Mouse (Mus musculus) hindbrain, embryonic 15.5 days (tissue): ENCODE results near the gene Arpc1a. TPM values are rescaled to one million over a fixed set of nuclear protein-coding genes. Genes with fewer than 3 reads are reported as not detected.
"Not testable (repeated sequence)": the region's sequence is repeated elsewhere in the genome, so short reads cannot be mapped to it uniquely, and the experiment has no call there.

ENCODE experiments used
- ATAC-seq: fragments of 200-750 bp; cut with Nextera tagmentation; 2 replicates; pipeline ENCODE4 v1.8.0; 2017; ENCODE audit warnings: low read depth, moderate number of reproducible peaks, moderate TSS enrichment; ENCODE audit not compliant: low FRiP score
- H3K27ac ChIP-seq: fragments of 300-500 bp; sonication (generic); replicated peaks from 2 replicates; pipeline ENCODE4 v1.5.1; 2015; ENCODE audit warnings: mild to moderate bottlenecking, inconsistent platforms
- H3K27me3 ChIP-seq: fragments of 300-500 bp; sonication (generic); 2 replicates; pipeline ENCODE4 v1.6.1; 2015; ENCODE audit warnings: control low read depth, inconsistent platforms
- H3K36me3 ChIP-seq: fragments of 300-500 bp; sonication (generic); 2 replicates; pipeline ENCODE4 v1.6.1; 2015; ENCODE audit warnings: control low read depth, inconsistent platforms
- H3K4me1 ChIP-seq: fragments of 300-500 bp; sonication (generic); replicated peaks from 2 replicates; pipeline ENCODE4 v1.6.1; 2015; ENCODE audit warnings: control low read depth, inconsistent platforms
- H3K4me2 ChIP-seq: fragments of 300-500 bp; sonication (generic); 2 replicates; pipeline ENCODE4 v1.6.1; 2015; ENCODE audit warnings: moderate library complexity, mild to moderate bottlenecking, inconsistent platforms
- H3K4me3 ChIP-seq: fragments of 300-500 bp; sonication (generic); 2 replicates; pipeline ENCODE4 v1.5.1; 2015; ENCODE audit warnings: mild to moderate bottlenecking, inconsistent platforms
- H3K9ac ChIP-seq: fragments of 300-500 bp; sonication (generic); 2 replicates; pipeline ENCODE4 v1.6.1; 2015; ENCODE audit warnings: inconsistent platforms
- H3K9me3 ChIP-seq: fragments of 300-500 bp; sonication (generic); 2 replicates; pipeline ENCODE4 v1.6.1; 2016; ENCODE audit warnings: control low read depth, inconsistent platforms
- WGBS: fragments of 180-500 bp; shearing (Covaris S2); methylation state at CpG from one replicate; pipeline ENCODE4 v1.1.7; 2015; 5-methylcytosine and 5-hydroxymethylcytosine counted together
- polyA plus RNA-seq: library from polyadenylated mRNA; unstranded; fragments of >200 nt; fragmentation: Nextera tagmentation; extraction: Ambion mirVana; gene quantifications from 2 replicates; pipeline ENCODE4 v1.2.1, GENCODE M21; 2015

The Arpc1a gene
- polyA plus RNA-seq, 1 experiment from 2014 or later, result 236 TPM

DNA sequence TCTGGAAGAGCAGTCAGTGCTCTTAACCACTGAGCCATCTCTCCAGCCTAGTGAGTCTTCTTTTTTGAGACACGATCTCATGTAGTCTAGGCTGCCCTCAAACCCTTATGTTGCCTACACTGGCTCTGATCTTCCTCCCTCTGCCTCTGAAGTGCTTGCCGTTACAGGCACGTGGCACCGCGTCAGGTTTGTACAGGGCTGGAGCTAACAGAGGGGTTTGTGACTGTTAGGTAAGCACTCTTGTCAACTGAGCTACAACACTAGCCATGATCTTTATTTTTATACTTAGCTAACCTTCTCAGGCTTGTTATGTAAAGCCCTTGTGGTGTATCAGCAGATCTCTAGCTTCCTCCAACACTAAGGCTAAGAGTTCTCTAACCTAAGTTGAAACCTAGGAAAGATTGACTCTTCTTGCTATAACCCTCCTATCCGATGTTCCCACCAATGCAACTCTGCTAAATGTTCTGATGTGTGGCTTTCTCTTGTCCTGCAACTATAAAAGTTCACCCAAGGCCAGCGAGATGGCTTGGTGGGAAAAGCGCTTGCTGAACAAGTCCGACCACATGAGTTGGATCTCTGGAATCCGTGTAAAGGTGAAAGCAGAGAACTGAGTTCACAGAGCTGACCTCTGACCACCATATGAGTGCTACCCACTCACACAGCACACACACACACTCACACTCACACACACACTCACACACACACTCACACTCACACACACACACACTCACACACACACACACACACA lies 1.6 kb upstream of the Arpc1a start:
- no peak overlapping the region for H3K9ac ChIP-seq
- H3K9me3 ChIP-seq, result no peaks in the 10 kb centered on the region
- no peak for ATAC-seq
- H3K36me3 ChIP-seq, result no peaks in the 10 kb centered on the region
- 89% methylated on average over 10 of the region's 10 CpGs for WGBS
- H3K4me1 ChIP-seq, result peaks cover 21% of the 10 kb centered on the region
- no peaks in the 10 kb centered on the region for H3K27me3 ChIP-seq
- H3K4me3 ChIP-seq, result no peak overlapping the region
- H3K27ac ChIP-seq, result no peak overlapping the region
- no peak overlapping the region for H3K4me2 ChIP-seq

- H3K4me1 ChIP-seq, result peaks cover 21% of the 10 kb centered on the region
- H3K27ac ChIP-seq, result peak overlapping the region; percentile 81
- 52% methylated on average over 6 of the region's 6 CpGs for WGBS
- peak; percentile 40 for ATAC-seq
- peak overlapping the region; percentile 90 for H3K4me2 ChIP-seq
- H3K9ac ChIP-seq, result peak overlapping the region; percentile 96
- H3K27me3 ChIP-seq, H3K36me3 ChIP-seq, H3K9me3 ChIP-seq: not testable (repeated sequence)
- peak overlapping the region; percentile 88 for H3K4me3 ChIP-seq
Observed at GRCm38 (mm10) chr5:145083201-145083600, 429 bp upstream of the Arpc1a start.

GRCm38 (mm10) chr5:145084822-145085221 lies 1.2 kb downstream of the Arpc1a start:
- Histone ChIP-seq H3K9ac (peak overlapping the region; percentile 96), H3K4me2 (peak overlapping the region; percentile 90), H3K27me3 (no peaks in the 10 kb centered on the region), H3K4me3 (peak overlapping the region; percentile 88), H3K4me1 (peaks cover 21% of the 10 kb centered on the region), H3K36me3 (no peaks in the 10 kb centered on the region), H3K27ac (no peak overlapping the region), H3K9me3 (no peaks in the 10 kb centered on the region)
- ATAC-seq, result no peak
- 74% methylated on average over 2 of the region's 2 CpGs for WGBS

DNA sequence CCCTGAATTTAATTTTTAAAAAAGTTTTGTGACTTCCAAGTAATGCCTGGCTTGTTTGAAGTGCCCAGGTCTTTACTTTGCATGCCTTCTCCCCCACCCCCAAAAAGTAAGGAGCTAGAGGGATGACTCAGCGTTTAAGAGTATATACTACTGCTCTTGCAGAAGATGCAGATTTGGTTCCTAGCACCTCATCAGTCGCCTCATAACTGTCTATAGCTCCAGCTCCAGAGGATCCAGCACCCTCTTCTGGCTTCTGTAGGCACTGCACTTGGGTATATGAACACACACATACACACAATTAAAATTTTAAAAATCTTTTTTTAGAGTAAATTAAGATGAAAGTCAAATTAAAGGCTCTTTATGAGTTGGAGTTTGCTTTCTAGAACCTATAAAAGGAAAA lies 4.6 kb downstream of the Arpc1a start:
- WGBS, result 92% methylated on average over 2 of the region's 2 CpGs
- no peak for ATAC-seq
- no peak overlapping the region for H3K27ac ChIP-seq
- no peaks in the 10 kb centered on the region for H3K9me3 ChIP-seq
- peaks cover 21% of the 10 kb centered on the region for H3K4me1 ChIP-seq
- H3K4me3 ChIP-seq, result no peak overlapping the region
- H3K27me3 ChIP-seq, result no peaks in the 10 kb centered on the region
- H3K9ac ChIP-seq, result no peak overlapping the region
- no peak overlapping the region for H3K4me2 ChIP-seq
- peaks cover 15% of the 10 kb centered on the region for H3K36me3 ChIP-seq

- 97% methylated on average over 3 of the region's 3 CpGs for WGBS
- H3K36me3 ChIP-seq, result peaks cover 30% of the 10 kb centered on the region
- H3K27me3 ChIP-seq, result no peaks in the 10 kb centered on the region
- no peak overlapping the region for H3K9ac ChIP-seq
- H3K27ac ChIP-seq, result no peak overlapping the region
- H3K4me2 ChIP-seq, result no peak overlapping the region
- no peak for ATAC-seq
- no peak overlapping the region for H3K4me3 ChIP-seq
- H3K9me3 ChIP-seq, result no peaks in the 10 kb centered on the region
- H3K4me1 ChIP-seq, result peaks cover 13% of the 10 kb centered on the region
Observed at GRCm38 (mm10) chr5:145089878-145090277, 6.2 kb downstream of the Arpc1a start.

- no peak for ATAC-seq
- Histone ChIP-seq H3K4me1 (no peaks in the 10 kb centered on the region), H3K9ac (no peak overlapping the region), H3K36me3 (peaks cover 92% of the 10 kb centered on the region), H3K4me2 (no peak overlapping the region), H3K27me3 (no peaks in the 10 kb centered on the region), H3K9me3 (no peaks in the 10 kb centered on the region), H3K4me3 (no peak overlapping the region), H3K27ac (no peak overlapping the region)
- WGBS, result 91% methylated on average over 4 of the region's 4 CpGs
Observed at GRCm38 (mm10) chr5:145096195-145096594, 12.6 kb downstream of the Arpc1a start.

DNA sequence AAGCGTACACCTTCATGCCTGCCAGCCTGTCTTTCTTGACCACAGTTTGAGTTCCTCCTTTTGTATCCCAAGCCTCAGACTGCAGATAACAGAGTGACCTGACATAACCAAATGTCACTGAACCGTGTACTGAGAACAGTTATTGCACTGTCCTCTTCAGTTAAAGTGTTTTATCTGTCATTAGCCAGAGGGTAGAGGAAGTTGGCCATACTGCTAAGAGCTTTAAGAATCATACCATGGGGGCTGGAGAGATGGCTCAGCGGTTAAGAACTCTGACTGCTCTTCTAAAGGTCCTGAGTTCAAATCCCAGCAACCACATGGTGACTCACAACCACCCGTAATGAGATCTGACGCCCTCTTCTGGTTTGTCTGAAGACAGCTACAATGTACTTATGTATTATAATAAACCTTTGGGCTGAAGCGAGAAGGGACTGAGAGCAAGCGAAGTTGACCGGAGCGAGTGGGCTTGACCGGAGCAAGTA lies 14.8 kb downstream of the Arpc1a start:
- Histone ChIP-seq H3K27ac (no peak overlapping the region), H3K27me3 (no peaks in the 10 kb centered on the region), H3K4me1 (no peaks in the 10 kb centered on the region), H3K4me3 (no peak overlapping the region), H3K9me3 (no peaks in the 10 kb centered on the region), H3K4me2 (no peak overlapping the region), H3K9ac (no peak overlapping the region), H3K36me3 (peaks cover 90% of the 10 kb centered on the region)
- 93% methylated on average over 10 of the region's 10 CpGs for WGBS
- ATAC-seq, result no peak

- H3K9ac ChIP-seq, result no peak overlapping the region
- H3K4me2 ChIP-seq, result no peak overlapping the region
- H3K9me3 ChIP-seq, result no peaks in the 10 kb centered on the region
- no peak for ATAC-seq
- H3K27ac ChIP-seq, result no peak overlapping the region
- H3K27me3 ChIP-seq, result no peaks in the 10 kb centered on the region
- no peaks in the 10 kb centered on the region for H3K4me1 ChIP-seq
- H3K4me3 ChIP-seq, result no peak overlapping the region
- peaks cover 92% of the 10 kb centered on the region for H3K36me3 ChIP-seq
- WGBS, result 93% methylated on average over 9 of the region's 9 CpGs
Observed at GRCm38 (mm10) chr5:145100960-145101359, 17.3 kb downstream of the Arpc1a start.

DNA sequence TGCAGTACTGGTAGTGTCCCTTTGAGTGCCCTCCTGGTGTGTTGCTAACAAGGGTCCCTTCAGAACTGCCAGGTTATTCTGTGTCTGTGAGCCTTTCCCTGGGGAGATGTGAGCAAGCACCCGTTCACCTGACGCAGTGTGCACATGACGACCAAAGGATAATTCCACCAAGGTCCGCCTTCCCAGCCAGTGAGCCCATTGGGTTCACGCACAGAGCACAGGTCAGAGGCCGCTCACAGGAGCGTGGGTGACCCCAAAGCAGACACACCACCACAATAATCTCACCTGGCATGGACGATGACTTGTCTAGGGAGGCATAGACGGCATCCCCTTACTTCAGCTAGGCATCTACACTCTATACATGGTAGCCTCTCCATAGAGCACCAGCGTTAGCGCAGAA lies 17.8 kb downstream of the Arpc1a start:
- not testable (repeated sequence) for H3K27ac ChIP-seq, H3K4me2 ChIP-seq, H3K4me1 ChIP-seq, H3K9me3 ChIP-seq, ATAC-seq, H3K27me3 ChIP-seq, H3K9ac ChIP-seq, H3K4me3 ChIP-seq
- H3K36me3 ChIP-seq, result peaks cover 92% of the 10 kb centered on the region
- WGBS, result 95% methylated on average over 11 of the region's 11 CpGs

DNA sequence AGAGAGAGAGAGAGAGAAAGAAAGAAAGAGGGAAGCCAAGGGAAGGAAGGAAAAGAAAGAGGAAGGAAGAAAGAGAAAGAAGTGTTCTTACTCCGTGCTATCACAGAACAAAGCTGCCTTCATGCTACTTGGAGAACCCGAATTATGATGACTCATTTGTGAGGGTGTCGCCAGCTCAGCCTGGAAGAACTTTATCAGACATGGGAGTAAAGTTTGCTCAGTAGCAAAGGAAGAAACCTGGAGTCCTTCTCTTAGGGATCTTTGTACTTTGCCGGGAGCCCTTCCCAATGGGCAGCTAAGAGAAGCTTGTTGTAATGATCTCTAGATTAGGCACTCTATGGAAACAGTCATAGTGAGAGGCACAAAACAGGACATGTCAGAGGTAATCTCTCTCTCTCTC lies 19.1 kb downstream of the Arpc1a start:
- Histone ChIP-seq H3K27me3 (no peaks in the 10 kb centered on the region), H3K4me3 (no peak overlapping the region), H3K27ac (no peak overlapping the region), H3K36me3 (peaks cover 92% of the 10 kb centered on the region), H3K9ac (no peak overlapping the region), H3K4me1 (no peaks in the 10 kb centered on the region), H3K9me3 (no peaks in the 10 kb centered on the region), H3K4me2 (no peak overlapping the region)
- no peak for ATAC-seq
- WGBS, result 90% methylated on average over 4 of the region's 4 CpGs

GRCm38 (mm10) chr5:145104328-145104727 lies 20.7 kb downstream of the Arpc1a start:
- WGBS, result 77% methylated on average over 9 of the region's 9 CpGs
- no peak for ATAC-seq
- H3K27ac ChIP-seq, result no peak overlapping the region
- H3K4me1 ChIP-seq, result no peaks in the 10 kb centered on the region
- no peak overlapping the region for H3K9ac ChIP-seq
- no peak overlapping the region for H3K4me3 ChIP-seq
- H3K27me3 ChIP-seq, result no peaks in the 10 kb centered on the region
- peaks cover 90% of the 10 kb centered on the region for H3K36me3 ChIP-seq
- H3K9me3 ChIP-seq, result no peaks in the 10 kb centered on the region
- H3K4me2 ChIP-seq, result no peak overlapping the region

DNA sequence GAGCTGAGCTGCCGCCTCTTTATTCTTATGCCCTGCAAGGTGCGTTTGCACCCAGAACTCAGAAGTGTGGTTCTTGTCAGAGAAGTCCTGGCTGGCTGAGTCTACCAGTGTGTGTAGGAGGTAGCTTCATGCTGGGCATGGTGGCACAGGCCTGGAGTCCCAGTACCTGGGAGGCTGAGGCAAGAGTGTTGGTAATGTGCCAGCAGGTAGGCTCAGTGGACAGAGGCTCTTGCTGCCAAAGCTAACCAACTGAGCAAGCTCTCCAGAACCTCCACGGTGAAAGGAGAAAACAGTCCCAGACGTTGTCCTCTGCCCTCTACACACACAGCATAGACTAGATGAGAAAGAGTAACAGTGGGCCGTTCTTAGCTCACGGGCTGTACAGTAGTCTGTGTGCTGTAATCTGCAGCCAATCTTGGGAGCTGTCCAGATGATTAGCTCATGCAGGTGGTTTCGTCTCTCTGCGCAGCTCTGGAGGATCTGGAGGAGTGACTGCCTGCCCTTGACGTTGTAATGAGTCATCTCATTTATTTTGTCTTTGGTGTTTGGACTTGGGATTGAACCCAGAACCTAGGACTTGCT lies 22.2 kb downstream of the Arpc1a start:
- no peak for ATAC-seq
- WGBS, result 95% methylated on average over 9 of the region's 9 CpGs
- Histone ChIP-seq H3K36me3 (peaks cover 89% of the 10 kb centered on the region), H3K4me1 (no peaks in the 10 kb centered on the region), H3K9ac (no peak overlapping the region), H3K27me3 (no peaks in the 10 kb centered on the region), H3K4me2 (no peak overlapping the region), H3K4me3 (no peak overlapping the region), H3K27ac (no peak overlapping the region), H3K9me3 (no peaks in the 10 kb centered on the region)
